Mouse (Mus musculus): ENCODE measurements around the gene Ago3. TPM values are rescaled to one million over a fixed set of nuclear protein-coding genes. Genes with fewer than 3 reads are reported as not detected.

Ago3 gene
- 5.6 and 8.1 TPM in 2 replicates for polyA plus RNA-seq (2012)

- TF ChIP-seq GATA1 (IDR thresholded peaks at IDR 0.05; ENCODE audit: low read length), result no peak
Measured at GRCm38 (mm10) chr4:126429347-126430079, at the start of gene Ago3. Gene Ago3 (minus strand): TSS chr4:126429556.

GRCm38 (mm10) chr4:126473031-126473430, 43.7 kb upstream of the Ago3 start:
- no peak for TF ChIP-seq GATA1 (IDR thresholded peaks at IDR 0.05; ENCODE audit: low read length)

- no peak for TF ChIP-seq GATA1 (IDR thresholded peaks at IDR 0.05; ENCODE audit: low read length)
Measured at GRCm38 (mm10) chr4:126469334-126469733, 40.0 kb upstream of the Ago3 start.

DNA sequence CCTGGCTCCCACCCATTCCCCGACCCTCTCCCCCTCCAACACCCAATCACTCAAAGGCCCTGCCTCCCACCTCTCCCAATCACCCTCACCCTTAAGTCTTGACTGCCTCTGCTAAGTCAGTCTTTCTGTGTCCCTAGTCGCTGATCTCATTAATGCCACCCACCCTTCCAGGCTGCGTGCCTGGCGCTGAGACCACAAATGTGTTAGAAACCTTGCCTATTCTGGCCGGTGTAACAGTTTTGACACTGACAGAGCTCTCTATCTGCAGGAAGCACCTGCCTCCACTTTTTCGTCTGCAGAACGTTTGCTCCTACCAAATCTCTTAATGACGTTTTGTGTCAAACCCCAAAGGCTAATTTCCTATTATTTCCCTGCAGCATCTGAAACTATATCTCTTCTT, 39.6 kb upstream of the Ago3 start:
- no peak for TF ChIP-seq GATA1 (IDR thresholded peaks at IDR 0.05; ENCODE audit: low read length)

- no peak for TF ChIP-seq GATA1 (IDR thresholded peaks at IDR 0.05; ENCODE audit: low read length)
Measured at GRCm38 (mm10) chr4:126468285-126468901, 39.0 kb upstream of the Ago3 start, which contains the start of gene Ago1. Gene Ago1 (minus strand): TSS chr4:126468583.

- TF ChIP-seq GATA1 (IDR thresholded peaks at IDR 0.05; ENCODE audit: low read length), result no peak
Measured at GRCm38 (mm10) chr4:126467721-126468284, 38.4 kb upstream of the Ago3 start.

GRCm38 (mm10) chr4:126466251-126466750, 36.9 kb upstream of the Ago3 start:
- TF ChIP-seq GATA1 (IDR thresholded peaks at IDR 0.05; ENCODE audit: low read length), result no peak

- no peak for TF ChIP-seq GATA1 (IDR thresholded peaks at IDR 0.05; ENCODE audit: low read length)
Measured at GRCm38 (mm10) chr4:126465843-126466242, 36.5 kb upstream of the Ago3 start.

- no peak for TF ChIP-seq GATA1 (IDR thresholded peaks at IDR 0.05; ENCODE audit: low read length)
Measured at GRCm38 (mm10) chr4:126464892-126465235, 35.5 kb upstream of the Ago3 start.

- TF ChIP-seq GATA1 (IDR thresholded peaks at IDR 0.05; ENCODE audit: low read length), result no peak
Measured at GRCm38 (mm10) chr4:126464189-126464891, 35.0 kb upstream of the Ago3 start.

- no peak for TF ChIP-seq GATA1 (IDR thresholded peaks at IDR 0.05; ENCODE audit: low read length)
Measured at GRCm38 (mm10) chr4:126455441-126455840, 26.1 kb upstream of the Ago3 start.

DNA sequence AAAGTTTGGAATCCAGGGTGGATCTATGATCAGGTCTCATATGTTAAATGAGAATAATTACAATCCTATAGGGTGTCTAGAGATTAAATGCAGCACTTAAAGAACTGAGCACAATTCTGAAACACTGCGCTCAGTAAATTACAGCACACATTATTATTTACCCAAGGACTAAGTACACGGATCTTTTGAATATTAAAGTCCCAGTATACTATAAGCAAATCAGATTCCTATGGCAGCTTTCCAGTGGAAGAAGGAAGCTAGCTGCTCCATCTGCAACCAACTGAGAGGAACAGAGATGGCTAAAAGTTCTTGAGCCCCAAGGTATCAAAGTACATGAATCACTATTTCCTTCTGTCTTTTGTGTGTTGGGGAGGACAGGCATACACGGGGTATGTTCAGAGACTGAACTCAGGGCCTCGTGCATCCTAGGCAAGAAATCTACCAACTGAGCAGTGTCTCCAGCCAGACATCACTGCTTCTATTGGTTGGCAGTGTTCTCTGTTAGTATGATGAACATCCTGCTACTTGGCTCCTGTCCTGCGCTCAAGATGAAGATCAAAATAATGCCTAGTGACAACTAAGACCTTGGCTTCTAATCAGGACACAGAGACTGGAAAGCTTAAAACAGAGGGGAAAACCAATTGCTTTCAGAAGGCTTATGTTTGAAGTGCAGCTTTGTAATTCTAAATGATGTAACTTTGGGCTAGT, 25.3 kb upstream of the Ago3 start:
- no peak for TF ChIP-seq GATA1 (IDR thresholded peaks at IDR 0.05; ENCODE audit: low read length)

DNA sequence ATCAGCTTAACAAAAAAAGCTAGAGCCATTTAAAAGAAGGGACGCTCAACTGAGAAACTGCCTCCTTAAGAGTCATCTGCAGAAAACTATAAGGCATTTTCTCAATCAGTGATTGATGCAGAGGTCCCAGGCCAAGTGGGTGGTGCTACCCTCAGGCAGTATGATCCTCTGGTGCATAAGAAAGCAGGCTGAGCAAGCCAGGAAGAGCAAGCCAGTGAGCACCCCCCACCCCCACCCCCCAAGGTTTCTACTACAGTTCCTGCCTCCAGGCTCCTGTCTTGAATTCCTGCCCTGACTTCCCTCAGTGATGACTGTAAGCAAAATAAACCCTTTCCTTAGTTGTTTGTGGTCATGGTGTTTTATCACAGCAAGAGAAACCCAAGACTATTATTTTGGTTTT, 20.9 kb upstream of the Ago3 start:
- no peak for TF ChIP-seq GATA1 (IDR thresholded peaks at IDR 0.05; ENCODE audit: low read length)

GRCm38 (mm10) chr4:126447126-126447525, 17.8 kb upstream of the Ago3 start:
- no peak for TF ChIP-seq GATA1 (IDR thresholded peaks at IDR 0.05; ENCODE audit: low read length)

DNA sequence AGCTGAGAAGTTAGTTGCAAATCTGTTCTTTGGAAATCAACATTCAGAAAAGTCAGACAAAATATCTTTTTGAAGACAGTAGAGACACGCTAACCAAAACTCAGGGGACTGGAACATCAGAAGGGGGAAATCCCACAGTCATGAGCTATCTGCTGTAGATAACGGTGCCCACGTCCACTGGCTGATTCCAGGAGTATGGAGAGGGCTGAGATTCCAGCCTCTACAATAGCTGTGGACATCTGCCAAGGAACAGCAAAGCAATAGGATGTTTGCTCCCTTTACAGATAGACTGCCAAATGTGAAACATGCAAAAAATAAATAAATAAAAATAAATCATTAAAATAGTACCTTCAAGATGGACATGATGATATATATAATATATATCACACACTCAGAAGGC, 15.2 kb upstream of the Ago3 start:
- TF ChIP-seq GATA1 (IDR thresholded peaks at IDR 0.05; ENCODE audit: low read length), result no peak

All from G1E-ER4 (cell line).